Mouse (Mus musculus) ES-Bruce4 (cell line): Measurements from ENCODE around the gene Gnaz.

Experiments used
- CTCF ChIP-seq: IDR thresholded peaks from one replicate; pipeline ENCODE4 v1.8.1; 2011; ENCODE audit warnings: low read depth, low read length
- POLR2A ChIP-seq: IDR thresholded peaks from one replicate; pipeline ENCODE4 v1.8.1; 2011; ENCODE audit warnings: low read length; ENCODE audit not compliant: insufficient read depth

DNA sequence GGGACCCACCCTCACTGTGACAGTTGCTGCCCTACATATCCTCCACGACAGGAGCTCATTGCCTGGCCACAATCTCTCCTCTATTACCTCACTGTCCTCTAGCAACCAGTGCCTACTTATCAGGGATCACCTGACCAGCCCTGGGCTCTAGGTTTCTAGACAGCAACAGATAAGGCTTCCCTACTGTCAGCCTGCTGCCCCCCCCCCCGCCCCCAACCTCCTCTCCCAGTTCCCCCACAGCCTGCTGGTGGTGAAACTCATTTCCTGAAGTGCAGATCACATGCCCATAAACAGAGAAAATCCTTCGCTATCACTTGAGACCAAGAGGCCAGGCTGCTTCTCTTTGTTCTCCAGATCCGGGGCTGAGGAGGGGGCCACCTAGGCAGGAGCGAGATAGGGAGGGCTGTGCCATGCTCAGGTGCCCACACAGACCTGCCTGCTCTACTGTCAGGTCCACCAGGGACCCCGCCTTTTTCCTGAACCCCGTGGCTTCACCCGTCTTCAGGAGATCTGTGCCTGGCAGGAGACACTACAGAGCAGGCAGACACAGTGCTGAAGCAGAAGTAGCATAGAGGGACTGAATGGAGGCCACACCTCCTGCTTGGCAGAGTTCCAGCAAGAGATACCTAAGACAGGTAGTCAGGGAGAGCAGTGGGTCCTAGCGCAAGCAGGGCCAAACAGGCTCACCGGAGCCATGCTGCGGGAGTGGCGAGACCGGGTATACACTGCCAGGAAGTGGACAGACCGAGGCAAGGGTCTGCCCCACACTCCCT, 20.9 kb downstream of the Gnaz start:
- TF ChIP-seq CTCF (no peak), POLR2A (no peak)
